Mouse (Mus musculus) heart, adult 9 months (tissue): ENCODE measurements around the gene Gart.
"Not testable (repeated sequence)": the region's sequence is repeated elsewhere in the genome, so short reads cannot be mapped to it uniquely, and the experiment has no call there.

Source experiments
- DNase-seq, 2 experiments: peaks; one replicate each; pipeline ENCODE4 v3.0.0; 2022; ENCODE audit warnings: low spot score in 2 of 2

The Gart gene

DNA sequence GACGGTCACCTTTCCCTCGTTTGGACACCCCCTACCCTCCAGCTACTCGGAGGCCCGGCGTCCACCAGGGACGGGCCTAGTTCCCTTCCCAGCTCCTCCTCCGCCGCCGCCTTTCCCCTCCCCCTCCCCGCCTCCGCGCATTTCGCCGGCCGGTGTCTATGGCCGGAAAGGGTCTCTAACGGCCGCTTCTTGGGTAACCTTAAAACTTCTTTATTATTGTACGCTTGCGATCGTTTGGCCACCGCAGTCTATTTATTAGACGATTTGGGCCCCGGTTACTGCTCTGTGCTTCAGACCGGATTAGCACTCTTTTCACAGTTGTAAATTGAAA is 1.4 kb upstream of the Gart start:
- peak in 1 of 2 experiments; percentile 75 for DNase-seq

DNA sequence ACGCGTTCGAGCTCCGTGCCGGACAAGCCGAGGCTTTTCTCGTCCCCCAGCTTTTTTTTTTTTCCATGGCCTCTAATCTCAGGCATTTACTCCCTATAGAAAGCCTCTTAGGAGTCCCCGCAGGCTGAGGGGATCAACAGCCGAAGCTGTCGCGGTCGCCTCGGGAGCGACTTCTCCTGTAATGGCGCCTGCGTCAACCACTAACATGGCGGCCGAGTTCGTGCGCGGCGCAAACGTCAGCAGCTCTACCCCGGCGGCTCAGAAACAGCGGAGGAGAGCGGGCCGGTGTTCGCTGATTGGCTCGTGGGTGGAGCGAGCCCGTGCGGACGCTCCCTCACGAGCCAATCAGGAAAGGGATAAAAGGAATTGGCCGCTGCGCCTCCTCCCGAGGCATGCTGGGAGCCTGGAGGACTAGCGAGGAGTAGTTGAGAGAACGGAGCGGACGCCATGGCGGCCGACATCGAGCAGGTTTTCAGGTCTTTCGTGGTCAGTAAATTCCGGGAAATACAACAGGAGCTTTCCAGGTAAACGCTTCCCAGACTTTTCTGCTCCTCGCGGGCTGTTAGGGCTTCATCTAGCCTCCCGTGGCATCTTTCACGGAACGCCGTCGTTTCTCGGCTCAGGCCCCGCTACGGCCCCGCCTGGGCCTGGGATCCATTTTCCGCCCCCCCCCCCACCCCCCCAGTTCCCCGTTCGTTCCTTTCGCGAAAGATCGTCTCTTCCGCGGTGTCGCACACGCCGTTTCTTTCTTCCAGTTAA is 888 bp upstream of the Gart start, which contains the start of gene Son:
Gene Son, plus strand, starts transcription at position 46 of the 759 bp plus-strand sequence.
- DNase-seq: peak; percentile 97

DNA sequence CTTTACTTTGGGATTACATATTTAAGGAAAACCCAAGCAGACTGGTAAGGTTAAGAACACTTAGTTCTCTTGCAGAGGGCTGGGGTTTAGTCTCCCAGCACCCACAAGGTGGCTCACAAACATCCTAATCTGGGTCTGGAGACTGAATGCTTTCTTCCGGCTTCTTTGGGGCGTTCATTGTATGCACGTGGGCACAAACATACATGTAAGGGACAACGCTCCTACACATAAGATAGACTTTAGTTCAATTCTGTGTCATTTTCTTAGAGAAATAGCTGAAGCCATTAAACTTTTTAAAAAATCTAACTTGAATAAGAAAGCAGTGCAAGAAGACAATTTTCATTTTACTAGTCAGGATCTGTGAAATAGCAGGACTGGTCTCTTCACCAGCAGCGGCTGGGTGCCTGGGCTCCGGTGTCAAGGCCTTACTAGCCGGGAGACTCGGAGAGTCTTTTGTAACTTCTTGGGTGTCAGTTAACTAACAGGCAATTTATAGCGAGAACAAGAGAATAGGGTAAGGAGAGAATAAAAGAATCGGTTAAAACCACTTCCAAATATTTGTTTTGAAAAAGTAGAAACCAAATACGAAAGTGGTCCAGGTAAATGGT is 653 bp downstream of the Gart start:
- DNase-seq: no peak

DNA sequence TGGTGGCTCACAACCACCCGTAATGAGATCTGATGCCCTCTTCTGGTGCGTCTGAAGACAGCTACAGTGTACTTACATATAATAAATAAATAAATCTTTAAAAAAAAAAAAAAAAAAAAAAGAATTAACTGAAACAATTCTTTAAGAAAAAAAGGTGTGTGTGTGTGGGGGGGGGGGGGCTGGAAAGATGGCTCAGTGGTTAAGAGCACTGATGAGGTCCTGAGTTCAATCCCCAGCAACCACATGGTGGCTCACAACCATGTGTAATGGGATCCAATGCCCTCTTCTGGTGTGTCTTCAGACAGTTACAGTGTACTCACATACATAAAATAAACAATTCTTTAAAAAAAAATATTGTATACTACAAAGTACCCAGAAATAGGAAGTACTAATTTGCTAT is 1.3 kb downstream of the Gart start:
- DNase-seq: not testable (repeated sequence)

DNA sequence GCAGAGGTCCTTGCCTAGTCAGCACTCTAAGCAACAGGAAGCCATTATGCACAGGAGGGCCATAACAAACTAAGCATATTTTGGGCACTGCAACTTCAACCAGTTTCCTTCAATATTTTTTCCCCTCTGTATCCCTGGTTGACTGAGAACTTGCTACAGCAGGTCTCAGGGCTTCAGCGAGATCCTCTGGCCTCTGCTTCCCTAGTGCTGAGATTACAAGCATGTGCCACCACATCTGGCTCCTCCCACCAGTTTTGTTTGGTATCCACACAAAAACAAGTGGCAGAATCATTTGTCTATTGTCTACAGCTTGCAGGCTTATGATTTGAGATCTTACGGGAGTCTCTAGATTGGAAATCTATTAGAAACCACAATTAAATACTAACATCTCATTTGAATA is 1.9 kb downstream of the Gart start:
- DNase-seq: no peak

DNA sequence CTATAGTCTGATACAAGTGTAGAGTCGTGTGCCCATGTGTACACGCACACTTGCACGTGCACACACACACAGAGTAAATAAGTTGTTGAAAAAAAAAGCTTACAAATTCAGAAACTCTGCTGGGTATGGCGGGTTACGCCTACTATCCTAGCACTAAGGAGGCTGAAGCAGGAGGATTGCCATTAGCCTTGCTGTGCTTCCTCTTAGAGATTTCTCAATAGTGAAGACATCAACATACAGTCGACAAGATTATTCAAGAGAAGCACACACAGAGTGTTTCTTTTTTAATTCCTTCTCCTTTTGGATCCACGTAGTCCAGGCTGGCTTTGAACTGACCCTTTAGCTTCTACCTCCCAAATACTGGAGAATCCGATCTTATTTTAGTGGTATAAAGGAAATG is 6.6 kb downstream of the Gart start:
- DNase-seq: no peak

DNA sequence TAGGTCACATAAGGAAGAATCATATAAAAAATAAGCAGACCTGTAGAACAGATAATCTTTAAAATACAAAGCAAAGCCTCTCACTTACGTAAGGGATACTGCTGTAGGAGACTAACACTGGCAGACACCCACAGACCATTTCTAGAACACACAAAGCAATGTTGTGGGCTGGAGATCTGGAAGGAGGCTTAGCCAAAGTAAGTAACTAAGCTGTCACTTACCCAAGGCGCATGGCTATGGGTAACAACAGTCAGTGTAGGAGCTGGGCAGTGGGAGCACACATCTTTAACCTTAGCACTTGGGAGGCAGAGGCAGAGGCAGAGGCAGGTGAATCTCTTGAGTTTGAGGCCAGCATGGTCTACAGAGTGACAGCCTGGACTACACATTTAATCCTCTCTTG is 7.1 kb downstream of the Gart start:
- DNase-seq: no peak

DNA sequence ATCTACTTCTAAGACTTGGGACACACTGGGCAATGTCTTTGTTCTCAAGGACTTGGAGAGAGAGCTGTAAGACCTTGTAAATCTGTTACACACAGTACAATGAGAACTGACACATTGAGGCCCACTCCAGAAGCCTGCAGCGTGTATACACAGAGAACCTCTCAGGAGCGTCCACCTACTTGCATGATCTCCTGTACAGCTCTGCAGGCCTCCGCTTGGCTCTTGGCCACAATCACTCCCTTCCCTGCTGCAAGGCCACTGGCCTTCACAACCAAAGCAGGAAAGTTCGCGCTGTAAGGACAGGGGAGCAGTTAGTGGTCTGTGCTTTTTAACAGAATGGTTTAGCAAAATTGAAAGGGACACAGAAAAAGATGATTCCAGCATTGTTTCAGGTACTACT is 7.6 kb downstream of the Gart start:
- no peak for DNase-seq

DNA sequence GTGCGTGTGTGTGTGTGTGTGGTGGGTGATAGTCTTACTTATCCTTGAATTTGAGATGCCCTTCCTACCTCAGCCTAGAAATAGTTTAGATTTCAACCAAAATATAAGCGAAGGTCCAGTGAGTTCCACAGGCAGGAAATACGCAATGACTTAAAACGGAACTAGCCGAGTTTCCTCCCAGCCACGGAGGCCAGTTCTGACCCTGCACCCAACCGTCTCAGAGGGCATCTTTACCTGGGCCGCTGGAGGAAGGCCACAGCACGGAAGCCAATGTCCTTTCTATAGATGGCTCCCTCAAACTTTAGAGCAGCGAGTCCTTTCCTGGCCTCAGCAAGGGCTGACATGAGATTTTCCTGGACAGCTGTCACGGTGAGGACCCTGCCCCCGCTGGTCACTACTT is 13.1 kb downstream of the Gart start:
- no peak for DNase-seq

DNA sequence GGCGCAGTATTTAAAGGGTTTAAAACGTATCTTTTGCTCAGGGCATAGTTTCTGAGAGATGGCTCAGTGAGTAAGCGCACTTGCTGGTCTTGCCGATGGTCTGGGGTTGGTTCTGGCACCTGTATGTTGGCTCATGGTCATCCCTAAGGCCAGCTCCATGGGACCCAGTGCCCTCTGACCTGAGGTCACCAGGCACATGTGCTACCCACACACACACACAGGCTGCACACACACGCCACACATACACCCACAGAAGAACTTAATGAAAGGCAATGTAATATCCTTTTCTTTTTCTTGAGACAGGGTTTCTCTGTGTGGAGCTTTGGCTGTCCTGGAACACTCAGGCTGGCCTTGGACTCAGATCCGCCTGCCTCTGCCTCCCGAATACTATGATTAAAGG is 13.8 kb downstream of the Gart start:
- DNase-seq: no peak

DNA sequence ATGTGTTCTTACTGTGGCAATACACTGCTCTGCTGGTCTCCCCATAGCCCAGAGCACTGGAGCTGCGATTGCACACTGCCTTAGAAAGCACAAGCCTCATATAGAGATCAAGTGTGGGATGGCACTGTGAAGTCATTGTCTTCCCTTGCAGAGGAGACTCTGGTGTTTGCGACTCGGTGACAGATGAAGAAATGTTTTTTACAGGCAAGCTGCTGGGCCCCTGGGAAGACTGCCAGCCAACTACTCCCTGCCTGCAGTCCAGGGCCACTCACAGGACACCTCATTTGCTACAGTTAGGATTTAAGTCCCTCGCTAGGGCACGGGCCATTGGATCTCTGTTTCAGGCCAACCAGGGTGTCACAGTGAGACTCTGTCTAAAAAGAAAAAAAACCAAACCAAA is 14.3 kb downstream of the Gart start:
- DNase-seq: no peak

DNA sequence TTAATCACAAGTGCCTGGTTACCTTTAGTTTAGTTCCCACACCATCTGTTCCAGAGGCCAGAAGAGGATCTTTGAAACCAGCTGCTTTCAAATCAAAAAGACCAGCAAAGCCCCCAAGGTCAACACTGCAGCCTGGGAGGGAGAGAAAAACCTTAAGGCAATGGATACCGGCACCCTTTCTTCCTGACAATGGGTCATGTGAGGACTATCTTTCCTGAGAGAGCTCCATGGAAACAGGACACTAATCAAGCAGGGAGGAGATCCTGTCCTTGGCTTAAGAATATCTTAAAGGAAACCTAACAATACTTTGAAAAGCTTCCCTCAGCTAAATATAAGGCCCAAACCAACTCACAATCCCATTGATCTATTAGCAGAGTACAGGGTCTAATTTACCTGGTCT is 16.2 kb downstream of the Gart start:
- DNase-seq: no peak

DNA sequence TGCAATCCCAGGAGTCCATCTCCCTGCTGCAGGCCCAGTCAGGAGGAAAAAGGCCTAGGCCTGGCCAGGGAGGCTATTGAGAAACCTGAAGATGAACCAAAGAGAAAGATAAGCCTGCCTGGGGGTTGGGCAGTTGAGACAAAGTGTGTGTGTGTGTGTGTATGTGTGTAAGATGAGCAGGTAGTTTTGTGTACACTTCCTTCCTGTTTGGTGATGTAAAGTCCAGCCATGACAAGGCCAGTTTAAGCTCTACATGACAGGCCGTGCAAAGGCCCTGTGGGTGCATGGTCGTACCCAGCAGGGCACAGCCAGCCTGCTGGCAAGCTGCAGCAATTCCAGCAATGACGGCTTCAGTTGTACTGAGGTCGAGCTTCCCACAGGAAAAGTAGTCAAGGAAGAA is 17.0 kb downstream of the Gart start:
- no peak for DNase-seq

DNA sequence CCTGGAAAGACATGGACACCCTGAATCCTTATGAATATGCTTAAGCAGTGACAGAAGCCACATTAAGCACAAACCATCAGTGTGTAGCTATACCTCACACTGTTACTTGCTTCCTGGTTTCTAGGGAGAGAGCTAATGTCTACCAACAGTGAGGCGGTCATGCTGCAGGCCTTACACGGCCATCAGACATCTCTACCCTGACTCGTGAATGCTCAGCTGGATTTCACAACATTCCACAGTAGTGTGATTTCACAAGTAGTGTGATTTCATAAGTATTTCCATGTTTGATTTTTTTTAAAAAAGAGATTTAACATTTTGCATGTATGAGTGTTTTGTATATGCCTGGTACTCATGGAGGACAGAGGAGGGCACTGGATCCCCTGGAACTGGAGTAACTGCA is 18.1 kb downstream of the Gart start:
- DNase-seq: no peak

DNA sequence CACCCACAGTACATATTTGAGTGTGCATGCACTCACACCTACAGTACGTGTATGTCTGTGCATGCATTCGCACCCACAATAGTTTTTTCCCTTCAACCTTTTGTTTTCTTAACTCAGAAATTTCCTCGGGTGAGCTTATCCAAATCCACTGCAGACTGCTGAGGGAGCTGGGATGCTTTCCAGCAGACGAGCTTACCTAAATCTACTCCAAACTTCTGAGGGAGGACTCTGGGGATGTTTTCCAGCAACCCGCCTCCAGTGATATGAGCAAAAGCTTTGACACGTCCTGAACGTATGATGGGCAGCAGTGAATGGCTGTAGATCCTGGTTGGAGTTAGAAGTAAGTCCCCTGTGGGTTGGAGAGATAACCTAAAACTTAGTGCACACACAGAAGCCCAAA is 18.9 kb downstream of the Gart start:
- DNase-seq: no peak

DNA sequence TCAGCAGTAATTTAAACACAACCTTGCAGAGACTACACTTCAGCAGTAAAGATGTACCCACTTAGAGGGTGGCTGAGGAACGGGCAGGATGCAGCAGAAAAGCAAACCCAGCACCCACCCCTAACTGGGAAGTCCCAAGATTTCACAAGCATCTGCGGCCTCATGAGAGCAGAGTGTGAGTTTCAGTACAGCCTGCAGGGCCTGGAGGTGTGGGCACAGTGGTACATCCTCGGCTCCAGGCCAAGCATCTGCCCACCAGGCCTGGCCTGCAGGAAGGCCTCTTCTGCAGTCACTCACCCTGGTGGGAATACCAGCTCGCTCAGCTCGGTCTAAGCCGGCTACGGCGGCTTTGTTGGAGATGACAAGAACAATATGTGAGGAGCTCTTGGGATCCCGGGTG is 23.7 kb downstream of the Gart start:
- DNase-seq: no peak

DNA sequence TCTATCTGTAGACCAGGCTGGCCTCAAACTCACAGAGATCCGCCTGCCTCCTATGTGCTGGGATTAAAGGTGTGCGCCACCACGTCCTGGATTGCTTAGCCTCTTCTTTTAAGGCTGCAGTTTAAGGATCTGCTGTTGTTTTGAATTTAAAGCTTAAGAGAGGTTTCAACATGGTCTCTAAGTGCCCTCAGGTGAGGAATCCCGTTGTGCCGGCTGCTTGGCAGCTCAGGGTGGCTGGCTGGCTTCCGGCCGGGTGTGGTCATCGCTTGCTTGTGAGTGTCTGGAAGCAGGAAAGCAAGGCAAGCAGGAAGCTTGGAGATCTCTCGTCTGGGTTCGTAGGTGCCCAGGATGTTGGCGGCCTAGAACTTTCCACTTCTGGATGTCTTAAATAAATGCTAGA is 25.8 kb downstream of the Gart start:
- DNase-seq: no peak

DNA sequence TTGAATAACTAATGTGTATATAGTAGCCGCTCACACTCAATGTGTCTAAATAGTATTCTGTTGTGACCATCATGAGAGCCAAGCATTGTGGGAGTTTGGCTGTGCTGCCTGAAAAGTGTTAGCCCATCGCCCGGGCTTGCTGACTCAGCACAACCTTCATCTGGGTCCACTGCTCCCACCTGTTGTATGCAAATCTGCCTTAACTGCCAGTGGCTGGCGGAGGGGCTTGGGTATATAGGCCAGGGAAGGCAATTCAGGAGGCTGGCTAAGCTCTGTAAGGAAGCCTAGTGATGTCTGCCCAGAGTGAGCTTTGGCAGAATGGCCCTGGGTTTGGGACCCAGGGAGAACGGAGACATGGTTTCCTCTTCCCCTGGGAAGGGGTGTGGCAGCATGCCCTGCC is 26.6 kb downstream of the Gart start:
- DNase-seq: no peak

DNA sequence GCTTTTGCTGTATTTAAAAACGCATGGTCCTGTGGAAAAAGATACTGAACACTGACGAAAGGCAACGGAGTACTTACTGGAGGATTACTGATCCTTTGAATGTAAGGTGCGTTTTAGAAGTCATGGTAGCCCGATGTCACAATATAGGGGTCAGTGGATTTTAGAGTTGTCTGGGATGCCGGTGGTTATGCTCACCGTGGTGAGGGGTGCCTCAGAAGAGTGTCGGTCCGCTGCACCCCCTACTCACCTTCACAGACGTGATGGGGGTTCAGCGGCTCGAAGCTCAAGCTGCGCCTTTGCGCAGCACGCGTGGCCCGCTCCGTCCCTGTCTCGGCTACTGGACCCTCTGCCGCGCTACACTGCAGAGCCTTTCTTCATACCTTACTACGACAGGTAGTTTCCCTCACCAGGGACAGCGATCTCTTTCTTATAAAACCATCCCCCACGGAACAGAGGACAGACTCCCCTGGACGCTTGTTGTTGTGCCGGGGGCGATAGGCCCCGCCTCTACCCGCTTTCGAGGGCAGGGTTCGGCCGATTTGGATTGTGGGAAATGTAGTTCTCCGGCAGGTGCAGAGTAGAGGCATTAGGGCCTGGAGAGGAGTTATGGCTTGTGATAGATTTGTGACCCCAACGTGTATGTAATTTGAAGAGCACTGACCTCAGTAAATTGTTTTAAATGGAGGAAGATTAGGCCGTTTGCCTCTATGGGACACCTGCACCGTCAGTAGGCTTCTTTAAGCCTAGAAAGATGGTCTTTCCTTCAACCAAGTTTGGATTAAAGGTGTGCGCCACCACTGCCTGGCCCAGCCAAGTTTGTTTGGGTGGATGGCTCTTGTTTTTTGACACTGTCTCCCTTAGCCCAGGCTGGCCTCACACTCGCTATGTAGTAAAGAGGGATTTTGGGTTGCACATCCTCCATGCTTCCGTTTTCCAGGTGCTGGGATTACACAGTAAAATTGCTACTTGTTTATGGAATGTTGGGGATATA is 27.9 kb downstream of the Gart start, which contains the start of gene Dnajc28:
Gene Dnajc28, minus strand, starts transcription at position 516 of the 991 bp plus-strand sequence.
- DNase-seq: peak; percentile 82 to 85

DNA sequence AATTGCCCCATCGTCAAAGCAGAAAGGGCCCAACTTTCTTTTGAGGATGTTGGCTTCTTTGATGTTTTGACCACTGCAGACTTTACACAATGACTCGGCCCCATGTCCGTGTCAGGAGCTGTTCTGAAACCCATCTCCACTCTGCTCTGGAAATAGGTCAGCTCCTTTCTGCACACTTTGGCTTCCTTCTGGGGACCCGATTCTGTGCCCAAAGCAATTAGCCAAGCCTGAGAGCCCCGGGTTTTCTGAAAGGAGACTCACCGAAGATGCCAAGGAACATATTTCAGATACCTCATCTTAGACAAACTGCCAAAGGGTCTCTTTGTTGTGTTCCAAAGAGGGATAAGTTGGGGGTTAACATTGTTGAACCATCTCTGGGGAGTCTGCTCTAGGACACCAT is 32.2 kb downstream of the Gart start:
- no peak for DNase-seq

DNA sequence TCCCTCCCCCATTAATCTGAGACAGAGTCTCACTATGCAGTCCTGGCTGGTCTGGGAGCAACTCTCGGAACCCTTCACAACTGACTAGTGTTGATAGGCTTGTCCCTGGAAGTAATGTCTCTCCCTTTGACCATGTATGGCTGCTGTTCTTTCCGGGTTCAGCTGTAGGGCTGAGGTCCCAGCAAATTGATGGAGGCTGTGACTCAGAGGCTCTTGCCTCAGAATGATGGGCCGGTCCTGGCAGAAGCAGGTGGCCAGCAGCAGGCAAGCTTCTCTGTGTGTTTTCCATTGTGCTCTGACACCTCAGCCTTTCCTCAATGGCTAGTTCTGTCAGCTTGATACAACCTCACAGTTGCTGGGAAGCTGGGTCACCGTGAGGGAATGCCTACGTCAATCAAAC is 34.2 kb downstream of the Gart start:
- DNase-seq: no peak

DNA sequence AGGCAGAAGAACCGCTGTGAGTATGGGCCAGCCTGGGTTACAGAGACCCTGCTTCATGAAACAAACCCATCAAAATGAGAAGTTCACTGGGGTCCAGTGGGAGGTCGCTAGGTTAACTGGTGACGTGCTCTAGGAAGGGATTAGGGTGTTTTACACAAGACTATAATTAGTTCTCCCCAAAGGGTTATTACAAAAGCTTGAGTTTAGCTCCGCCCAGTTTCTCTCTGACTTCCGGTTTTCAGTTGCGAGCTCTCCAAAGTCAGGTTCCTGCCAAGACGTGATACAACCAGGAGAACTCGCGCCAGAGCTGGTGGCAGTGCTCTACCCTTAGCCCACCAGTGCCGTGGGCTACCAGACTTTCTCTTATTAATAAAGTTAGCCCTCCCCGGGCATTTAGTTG is 35.5 kb downstream of the Gart start:
- peak in 1 of 2 experiments; percentile 16 for DNase-seq
